Mouse (Mus musculus): ENCODE measurements at regions not wholly inside any gene's neighbourhood (a gene's known extent, or its start where the extent isn't known, plus 50 kb on each side); places are given as distances from the start of the nearest gene placed in this dataset.

DNA sequence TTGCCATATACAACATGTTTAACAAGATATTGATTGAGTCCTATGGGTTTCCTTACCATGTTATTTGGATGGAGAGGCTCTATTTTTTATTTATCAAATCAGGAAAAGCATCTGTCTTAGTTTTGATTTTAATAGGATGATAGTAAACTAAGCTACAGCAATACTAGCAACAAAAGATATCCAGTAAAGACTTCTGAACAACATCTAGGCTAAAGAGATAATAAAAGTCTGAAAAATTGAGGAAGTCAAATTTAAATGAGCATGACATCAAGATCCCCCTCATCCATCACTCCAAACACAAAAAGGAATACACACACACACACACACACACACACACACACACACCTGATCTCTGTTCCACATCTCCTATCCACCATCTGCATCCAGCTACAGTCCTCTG is 901.6 kb upstream of the Lrrc6 start:
- no peak for TF ChIP-seq POLR2A (IDR thresholded peaks at IDR 0.05; ENCODE audit: borderline replicate concordance, extremely low read depth, low read depth, low read length)
- no peak for TF ChIP-seq CTCF (IDR thresholded peaks at IDR 0.05; ENCODE audit: insufficient read depth, low read length)
- H3K4me1 ChIP-seq (ENCODE audit: control insufficient read depth, insufficient read depth, low read length) = no peaks in the 10 kb centered on the region
- DNase-seq = no peak
- no peak overlapping the region for H3K4me3 ChIP-seq (replicated peaks; ENCODE audit: extremely low read depth, low read depth, low read length)

DNA sequence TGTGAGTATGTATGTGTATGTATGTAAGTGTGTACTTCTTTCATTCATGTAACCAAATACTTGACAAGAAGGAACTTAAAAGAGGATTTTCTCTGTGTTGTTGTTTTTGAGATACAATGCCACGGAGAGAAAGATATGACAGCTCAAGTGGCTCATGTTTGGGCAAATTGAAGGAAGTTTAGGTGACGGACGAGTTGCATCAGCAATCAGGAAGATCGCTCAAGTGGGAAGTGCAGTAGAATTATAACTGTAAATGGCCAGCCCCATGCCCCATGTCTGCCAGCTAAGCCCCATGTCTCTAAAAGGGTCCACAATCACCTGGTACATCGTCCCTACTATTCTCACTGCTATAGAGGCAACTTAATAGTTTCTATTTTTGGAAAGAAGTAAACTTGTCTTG is 896.6 kb upstream of the Lrrc6 start:
- Histone ChIP-seq H3K4me3 (replicated peaks; ENCODE audit: extremely low read depth, low read depth, low read length) (no peak overlapping the region), H3K4me1 (ENCODE audit: control insufficient read depth, insufficient read depth, low read length) (no peaks in the 10 kb centered on the region)
- TF ChIP-seq CTCF (IDR thresholded peaks at IDR 0.05; ENCODE audit: insufficient read depth, low read length) (no peak), POLR2A (IDR thresholded peaks at IDR 0.05; ENCODE audit: borderline replicate concordance, extremely low read depth, low read depth, low read length) (no peak)
- WGBS = 75% methylated on average over 5 of the region's 5 CpGs
- DNase-seq = no peak

DNA sequence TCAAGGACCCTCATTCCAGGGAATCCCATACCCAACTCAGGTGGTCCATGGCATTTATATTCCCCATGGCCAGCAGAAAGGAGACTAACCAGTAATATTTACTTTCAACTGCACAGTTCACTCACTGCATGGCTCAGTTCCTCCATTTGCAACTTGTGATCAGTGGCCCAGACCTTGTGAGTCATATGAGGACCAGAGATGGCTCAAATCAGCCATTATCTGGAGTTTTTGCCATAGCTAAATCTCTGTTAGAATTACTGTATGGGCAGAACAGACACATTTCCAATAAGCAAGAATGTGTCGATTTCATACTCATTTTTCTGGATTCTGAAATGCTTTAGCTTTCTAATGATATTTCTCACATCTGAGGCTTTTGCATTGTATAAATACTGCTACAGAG is 894.4 kb upstream of the Lrrc6 start:
- Histone ChIP-seq H3K4me3 (replicated peaks; ENCODE audit: extremely low read depth, low read depth, low read length) (no peak overlapping the region), H3K4me1 (ENCODE audit: control insufficient read depth, insufficient read depth, low read length) (no peaks in the 10 kb centered on the region)
- DNase-seq = no peak
- whole genome bisulfite sequencing = 96% methylated on average over 1 of the region's 1 CpGs
- TF ChIP-seq POLR2A (IDR thresholded peaks at IDR 0.05; ENCODE audit: borderline replicate concordance, extremely low read depth, low read depth, low read length) (no peak), CTCF (IDR thresholded peaks at IDR 0.05; ENCODE audit: insufficient read depth, low read length) (no peak)

DNA sequence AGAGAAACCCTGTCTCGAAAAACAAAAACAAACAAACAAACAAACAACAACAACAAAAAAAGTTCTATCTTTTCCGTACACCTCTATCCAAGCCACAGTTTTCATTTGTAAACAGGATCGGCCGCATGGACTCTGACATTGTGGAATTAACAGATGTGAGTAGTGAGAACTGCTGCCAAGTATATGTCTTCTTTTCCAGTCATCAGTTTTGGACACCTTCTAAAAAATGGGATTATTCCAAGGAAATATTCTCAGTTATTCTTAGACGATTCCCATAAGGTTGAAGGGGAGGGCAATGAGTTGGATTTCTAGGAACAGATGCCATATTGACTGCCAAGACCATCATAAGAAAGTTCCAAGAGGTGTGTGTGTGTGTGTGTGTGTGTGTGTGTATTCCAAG is 891.2 kb upstream of the Lrrc6 start:
- H3K4me1 ChIP-seq (ENCODE audit: control insufficient read depth, insufficient read depth, low read length) = no peaks in the 10 kb centered on the region
- WGBS = 79% methylated on average over 5 of the region's 5 CpGs
- no peak for DNase-seq
- no peak for TF ChIP-seq CTCF (IDR thresholded peaks at IDR 0.05; ENCODE audit: insufficient read depth, low read length)
- TF ChIP-seq POLR2A (IDR thresholded peaks at IDR 0.05; ENCODE audit: borderline replicate concordance, extremely low read depth, low read depth, low read length) = no peak
- H3K4me3 ChIP-seq (replicated peaks; ENCODE audit: extremely low read depth, low read depth, low read length) = no peak overlapping the region

DNA sequence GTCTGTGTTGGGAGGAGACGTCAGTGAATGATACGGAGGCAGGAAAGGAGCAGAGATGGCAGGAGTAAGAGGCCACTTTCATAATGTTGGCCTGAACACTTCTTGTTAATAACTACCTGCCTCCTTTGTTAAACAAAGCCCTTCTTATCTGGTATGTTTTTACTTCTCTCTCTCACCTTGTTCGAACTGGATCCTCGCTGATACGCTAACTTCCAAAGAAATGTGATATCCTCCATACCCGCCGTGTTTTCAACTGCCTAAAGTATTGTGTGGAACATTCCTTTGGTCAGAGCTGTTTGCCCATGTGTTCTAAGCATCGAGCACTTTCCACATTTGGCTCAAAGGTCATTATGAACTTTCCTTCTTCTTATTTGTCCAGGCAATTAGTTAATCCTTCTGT is 887.8 kb upstream of the Lrrc6 start:
- no peak for TF ChIP-seq POLR2A (IDR thresholded peaks at IDR 0.05; ENCODE audit: borderline replicate concordance, extremely low read depth, low read depth, low read length)
- no peak for TF ChIP-seq CTCF (IDR thresholded peaks at IDR 0.05; ENCODE audit: insufficient read depth, low read length)
- DNase-seq = no peak
- H3K4me3 ChIP-seq (replicated peaks; ENCODE audit: extremely low read depth, low read depth, low read length) = no peak overlapping the region
- WGBS = 62% methylated on average over 8 of the region's 8 CpGs
- H3K4me1 ChIP-seq (ENCODE audit: control insufficient read depth, insufficient read depth, low read length) = no peaks in the 10 kb centered on the region

DNA sequence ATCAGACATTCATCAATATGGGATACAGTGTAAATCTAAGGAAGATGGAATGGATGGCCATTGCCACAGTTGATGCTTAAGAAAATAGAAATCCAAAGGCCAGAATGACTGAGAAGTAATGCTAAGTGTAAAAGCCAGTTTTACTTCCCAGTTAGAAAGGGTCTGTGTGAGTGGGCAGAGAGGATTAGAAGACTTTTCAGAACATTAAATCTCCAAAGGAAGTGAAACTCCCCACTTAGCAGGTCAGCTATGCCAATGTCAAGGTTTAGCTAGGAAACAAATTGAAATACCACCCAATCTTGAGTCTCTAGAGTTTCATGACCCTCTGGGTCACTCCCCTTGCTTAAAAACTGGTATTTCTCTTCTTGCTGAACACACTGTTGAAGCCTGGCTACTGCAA is 886.2 kb upstream of the Lrrc6 start:
- TF ChIP-seq POLR2A (IDR thresholded peaks at IDR 0.05; ENCODE audit: borderline replicate concordance, extremely low read depth, low read depth, low read length) (no peak), CTCF (IDR thresholded peaks at IDR 0.05; ENCODE audit: insufficient read depth, low read length) (no peak)
- Histone ChIP-seq H3K4me1 (ENCODE audit: control insufficient read depth, insufficient read depth, low read length) (no peaks in the 10 kb centered on the region), H3K4me3 (replicated peaks; ENCODE audit: extremely low read depth, low read depth, low read length) (no peak overlapping the region)
- no peak for DNase-seq

DNA sequence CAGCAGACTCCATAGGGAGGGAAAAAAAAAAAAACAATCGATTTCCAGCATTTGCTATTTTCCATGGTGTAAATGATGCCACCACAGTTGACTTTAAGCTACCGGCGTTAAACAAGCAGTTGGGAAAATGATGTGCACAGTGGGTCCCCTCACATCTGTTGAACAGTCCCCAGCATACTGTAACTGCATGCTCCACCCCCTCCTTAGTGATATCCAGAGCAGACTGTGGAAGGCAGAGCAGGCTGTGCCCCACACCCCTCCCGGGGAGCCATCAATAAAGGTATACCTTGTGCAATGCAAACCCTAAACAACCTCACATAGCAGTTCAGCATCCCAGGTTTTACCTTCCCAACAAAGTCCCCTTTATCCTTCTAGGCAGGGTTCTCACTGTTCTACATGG is 872.9 kb upstream of the Lrrc6 start:
- no peak for DNase-seq
- no peak for TF ChIP-seq CTCF (IDR thresholded peaks at IDR 0.05; ENCODE audit: insufficient read depth, low read length)
- no peak for TF ChIP-seq POLR2A (IDR thresholded peaks at IDR 0.05; ENCODE audit: borderline replicate concordance, extremely low read depth, low read depth, low read length)
- WGBS = 83% methylated on average over 4 of the region's 4 CpGs
- no peak overlapping the region for H3K4me3 ChIP-seq (replicated peaks; ENCODE audit: extremely low read depth, low read depth, low read length)
- H3K4me1 ChIP-seq (ENCODE audit: control insufficient read depth, insufficient read depth, low read length) = no peaks in the 10 kb centered on the region

DNA sequence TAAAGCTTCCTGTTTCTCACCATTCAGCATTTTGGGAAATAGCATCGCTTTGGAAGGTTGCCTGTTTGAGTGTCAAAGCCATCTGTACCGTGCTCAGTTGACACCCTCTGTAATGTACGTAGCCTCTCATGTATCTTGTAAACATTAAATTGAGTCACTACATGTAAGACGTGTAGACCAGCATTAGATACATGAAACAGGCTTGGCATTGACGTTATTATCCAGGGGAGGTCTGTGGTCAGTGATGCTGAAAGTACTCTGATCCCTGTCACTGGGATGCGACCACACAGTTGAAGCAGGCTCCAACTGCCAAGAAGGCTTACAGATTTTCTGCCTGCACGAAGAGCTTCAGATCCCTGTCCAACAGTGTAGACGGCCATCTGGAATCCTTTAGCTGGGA is 872.3 kb upstream of the Lrrc6 start:
- WGBS = 70% methylated on average over 8 of the region's 8 CpGs
- no peak overlapping the region for H3K4me3 ChIP-seq (replicated peaks; ENCODE audit: extremely low read depth, low read depth, low read length)
- TF ChIP-seq CTCF (IDR thresholded peaks at IDR 0.05; ENCODE audit: insufficient read depth, low read length) (no peak), POLR2A (IDR thresholded peaks at IDR 0.05; ENCODE audit: borderline replicate concordance, extremely low read depth, low read depth, low read length) (no peak)
- H3K4me1 ChIP-seq (ENCODE audit: control insufficient read depth, insufficient read depth, low read length) = no peaks in the 10 kb centered on the region
- DNase-seq = no peak

DNA sequence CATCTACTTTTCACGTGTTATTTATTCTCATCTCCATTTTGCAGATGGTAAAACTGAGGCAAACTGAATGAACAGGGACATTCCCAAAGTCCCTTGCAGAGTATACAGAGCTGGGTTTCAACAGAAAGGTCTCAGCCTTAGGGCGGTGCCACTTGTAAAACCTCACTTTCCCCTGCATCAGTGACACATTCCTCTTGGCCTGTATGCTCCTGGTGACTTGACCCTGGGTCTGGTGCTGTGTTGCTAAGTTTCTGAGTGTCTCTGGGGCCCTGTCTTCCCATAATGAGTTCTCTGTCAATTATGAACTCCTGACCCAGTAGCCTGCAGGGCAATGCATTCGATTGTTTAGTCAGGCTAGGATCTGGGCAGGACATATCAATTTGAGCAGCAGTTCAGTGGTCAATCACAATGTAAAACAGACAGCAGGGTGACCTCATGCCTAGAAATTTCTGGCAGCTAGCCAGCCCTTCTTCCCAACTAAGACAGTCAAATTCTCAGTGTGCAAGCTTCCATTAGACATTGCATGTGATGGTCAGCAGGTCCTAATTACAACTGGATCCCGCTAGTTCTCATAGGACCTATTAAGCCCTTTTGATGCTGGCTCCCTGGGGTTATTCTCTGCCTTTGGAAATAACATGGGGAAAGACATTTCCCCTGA is 863.5 kb upstream of the Lrrc6 start:
- 78% methylated on average over 4 of the region's 4 CpGs for WGBS
- TF ChIP-seq POLR2A (IDR thresholded peaks at IDR 0.05; ENCODE audit: borderline replicate concordance, extremely low read depth, low read depth, low read length) = no peak
- no peak for TF ChIP-seq CTCF (IDR thresholded peaks at IDR 0.05; ENCODE audit: insufficient read depth, low read length)
- H3K4me3 ChIP-seq (replicated peaks; ENCODE audit: extremely low read depth, low read depth, low read length) = no peak overlapping the region
- H3K4me1 ChIP-seq (ENCODE audit: control insufficient read depth, insufficient read depth, low read length) = 0 out of 2 replicates have a peak, but pooled peaks cover 4% of the 10 kb centered on the region
- no peak for DNase-seq

DNA sequence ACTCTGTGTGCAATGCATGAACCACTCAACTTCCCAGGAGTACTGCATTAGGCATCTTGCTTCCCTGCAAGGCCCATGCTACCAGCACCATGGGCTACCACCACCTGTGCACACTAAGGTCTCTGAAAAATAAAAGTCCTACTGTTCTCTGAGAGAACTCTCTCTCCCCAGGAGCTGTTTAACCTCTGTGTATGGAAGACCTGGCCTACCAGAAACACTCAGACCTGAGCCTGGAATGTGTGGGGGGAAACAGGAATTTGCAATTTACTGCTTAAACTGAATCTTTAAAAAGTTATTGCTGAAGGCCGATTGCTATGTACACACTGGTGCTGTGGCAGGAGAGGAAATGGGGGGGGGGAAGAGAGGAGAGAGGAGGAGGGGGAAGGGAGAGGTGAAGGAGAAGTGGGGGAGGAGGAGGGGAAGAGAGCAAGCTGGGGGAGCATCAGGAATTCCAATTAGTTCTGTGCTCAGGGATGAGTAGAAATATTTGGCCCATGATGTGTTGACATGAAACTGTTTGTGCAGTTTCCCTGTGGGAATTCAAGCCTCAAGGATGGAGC is 860.4 kb upstream of the Lrrc6 start:
- H3K4me1 ChIP-seq (ENCODE audit: control insufficient read depth, insufficient read depth, low read length) = 0 out of 2 replicates have a peak, but pooled peaks cover 4% of the 10 kb centered on the region
- 11% methylated on average over 1 of the region's 1 CpGs for WGBS
- no peak for DNase-seq
- no peak overlapping the region for H3K4me3 ChIP-seq (replicated peaks; ENCODE audit: extremely low read depth, low read depth, low read length)
- TF ChIP-seq CTCF (IDR thresholded peaks at IDR 0.05; ENCODE audit: insufficient read depth, low read length) (no peak), POLR2A (IDR thresholded peaks at IDR 0.05; ENCODE audit: borderline replicate concordance, extremely low read depth, low read depth, low read length) (no peak)

Data from lung, adult 2 months (tissue).